Mouse (Mus musculus) spleen, adult 2 months (tissue): ENCODE measurements around the gene Smndc1.
"Not testable (repeated sequence)": the region's sequence is repeated elsewhere in the genome, so short reads cannot be mapped to it uniquely, and the experiment has no call there.

Experiments used
- CTCF ChIP-seq: fragments of 200-500 bp; IDR thresholded peaks from 2 replicates; pipeline ENCODE4 v1.5.1; 2011; ENCODE audit warnings: mild to moderate bottlenecking, inconsistent platforms; ENCODE audit not compliant: insufficient read depth, insufficient read length, insufficient replicate concordance; ENCODE audit errors: extremely low read depth
- POLR2A ChIP-seq: fragments of 200-500 bp; IDR thresholded peaks from 2 replicates; pipeline ENCODE4 v1.6.1; 2011; ENCODE audit warnings: low read depth, low read length, inconsistent platforms

DNA sequence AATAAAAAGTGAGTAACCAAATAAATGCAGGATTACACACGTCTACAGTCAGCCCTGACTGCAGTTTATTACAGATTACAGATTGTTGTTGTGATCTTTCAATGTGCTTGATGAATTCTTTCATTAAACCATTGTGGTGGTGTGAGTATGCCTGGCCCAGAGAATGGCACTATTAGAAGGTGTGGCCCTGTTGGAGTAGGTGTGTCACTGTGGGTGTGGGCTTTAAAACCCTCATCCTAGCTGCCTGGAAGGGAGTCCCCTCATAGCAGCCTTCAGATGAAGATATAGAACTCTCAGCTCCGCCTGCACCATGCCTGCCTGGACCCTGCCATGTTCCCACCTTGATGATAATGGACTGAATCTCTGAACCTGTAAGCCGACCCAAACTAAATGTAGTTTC, 4.6 kb upstream of the Smndc1 start:
- not testable (repeated sequence) for TF ChIP-seq CTCF, POLR2A
